Mouse (Mus musculus) liver (tissue): Measurements from ENCODE around the gene Rps6kl1.
"Not testable (repeated sequence)": the region's sequence is repeated elsewhere in the genome, so short reads cannot be mapped to it uniquely, and the experiment has no call there.

Experiments used
- DNase-seq: peaks from one replicate; pipeline ENCODE4 v3.0.0-alpha.2; 2020; ENCODE audit warnings: mixed read lengths

The Rps6kl1 gene

GRCm38 (mm10) chr12:85175087-85175675, 24.1 kb upstream of the Rps6kl1 start:
- no peak for DNase-seq

DNA sequence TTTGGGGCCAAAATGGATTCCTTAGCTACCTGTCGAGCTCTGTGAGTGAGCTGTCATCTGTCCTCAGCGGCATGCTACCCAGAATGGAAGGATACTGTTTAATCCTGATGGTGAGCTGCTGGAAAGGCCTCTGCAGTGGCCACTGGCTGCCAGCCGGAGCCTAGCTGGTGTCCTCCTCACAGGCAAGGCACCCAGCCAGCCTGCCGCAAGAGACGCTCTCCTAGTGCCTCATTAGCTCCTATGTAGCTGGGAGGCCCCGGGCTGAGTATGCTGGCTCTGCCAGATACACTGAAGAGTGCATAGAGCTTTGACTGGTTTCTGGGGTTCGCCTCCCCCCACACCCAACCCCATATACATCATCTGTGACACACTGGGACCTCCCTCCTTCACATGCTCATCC, 23.0 kb upstream of the Rps6kl1 start:
- no peak for DNase-seq

- DNase-seq: no peak
Observed at GRCm38 (mm10) chr12:85170948-85171307, 19.9 kb upstream of the Rps6kl1 start.

DNA sequence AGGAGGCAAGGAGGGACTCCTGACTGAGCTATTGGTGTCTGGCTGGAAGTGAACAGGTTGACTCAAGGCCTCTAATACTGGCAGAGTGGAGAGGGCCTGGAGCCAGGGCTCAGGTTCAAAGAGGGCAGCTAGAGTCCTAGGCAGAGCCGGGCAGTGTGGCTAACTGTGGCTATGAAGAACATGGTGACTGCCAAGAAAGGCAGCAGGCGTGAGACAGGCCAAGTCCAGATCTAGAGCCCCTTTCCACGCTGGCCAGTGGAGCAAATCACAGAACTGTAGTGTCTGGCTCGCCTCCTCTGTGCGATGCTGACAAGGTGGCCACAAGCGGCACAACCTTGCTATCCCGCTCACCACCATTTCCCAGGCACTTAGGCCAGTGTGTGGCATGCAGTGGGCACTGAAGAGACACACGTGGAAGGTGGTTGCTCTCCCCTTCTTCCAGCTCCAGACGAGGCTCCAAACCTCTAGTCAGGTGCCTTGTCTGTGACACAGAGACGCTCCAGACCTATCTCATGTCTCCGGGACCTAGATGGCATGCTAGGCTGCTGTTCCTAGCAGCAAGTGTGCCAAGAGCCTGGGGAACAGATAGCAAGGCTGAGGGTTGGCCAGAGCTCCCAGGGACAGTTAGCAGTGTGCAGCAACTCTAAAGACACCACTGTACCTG, 19.4 kb upstream of the Rps6kl1 start:
- no peak for DNase-seq

GRCm38 (mm10) chr12:85169877-85170276, 18.8 kb upstream of the Rps6kl1 start:
- DNase-seq: no peak

DNA sequence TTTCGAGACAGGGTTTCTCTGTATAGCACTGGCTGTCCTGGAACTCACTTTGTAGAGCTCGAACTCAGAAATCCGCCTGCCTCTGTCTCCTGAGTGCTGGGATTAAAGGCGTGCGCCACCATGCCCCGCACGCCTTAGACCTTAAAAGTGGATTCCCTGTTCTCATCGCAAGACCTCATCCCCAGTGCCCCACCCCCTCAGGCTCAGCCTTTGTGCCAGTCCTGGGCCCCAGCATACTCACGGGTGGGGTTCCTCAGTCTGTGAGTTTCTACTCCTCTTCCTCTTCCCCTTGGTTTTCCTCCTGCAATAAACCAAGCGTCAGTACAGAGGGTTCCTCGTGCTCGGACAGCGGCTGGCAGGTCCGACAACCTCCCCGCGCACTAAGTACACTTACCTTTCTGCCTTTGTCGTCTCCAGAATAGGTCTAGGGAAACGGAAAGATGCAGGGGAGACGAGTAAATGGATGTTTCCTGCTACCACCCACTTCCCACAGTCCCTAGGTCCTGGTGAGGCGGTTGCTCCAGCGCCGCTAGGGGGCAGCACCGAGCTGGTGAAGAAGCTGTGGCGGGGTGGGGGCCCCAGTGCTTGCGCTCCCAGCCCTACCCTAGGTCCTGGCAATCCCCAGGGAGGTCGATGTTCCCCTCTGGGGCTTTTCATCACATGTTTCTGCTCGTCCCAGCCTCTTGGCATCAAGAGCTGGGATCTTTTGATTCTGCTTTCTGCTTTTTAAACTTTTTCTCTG, 18.2 kb upstream of the Rps6kl1 start:
- peak; percentile 84 for DNase-seq

- no peak for DNase-seq
Observed at GRCm38 (mm10) chr12:85166631-85167030, 15.6 kb upstream of the Rps6kl1 start.

GRCm38 (mm10) chr12:85164996-85165395, 13.9 kb upstream of the Rps6kl1 start:
- DNase-seq: no peak

DNA sequence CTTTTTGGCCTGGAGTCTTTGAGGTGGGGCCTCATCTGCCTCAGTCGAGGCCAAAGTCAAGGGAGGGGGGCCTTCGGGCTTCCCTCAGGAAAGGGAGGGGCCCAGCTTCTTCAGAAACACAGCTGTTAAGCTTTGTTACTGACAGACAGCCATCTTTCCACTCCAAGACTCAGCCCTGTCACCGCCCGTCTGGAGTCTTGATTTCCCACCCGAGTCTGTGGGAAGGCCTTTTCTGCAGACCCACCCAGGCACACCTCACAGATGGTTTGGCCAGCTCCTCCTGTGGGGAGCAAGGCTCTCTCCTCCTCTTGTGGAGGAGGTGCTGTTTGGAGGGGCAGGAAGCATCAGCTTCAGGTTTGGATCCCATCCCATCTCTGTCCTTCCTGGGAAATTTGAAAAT, 8.5 kb upstream of the Rps6kl1 start:
- DNase-seq: no peak

GRCm38 (mm10) chr12:85158801-85159200, 7.7 kb upstream of the Rps6kl1 start:
- no peak for DNase-seq

GRCm38 (mm10) chr12:85157797-85158460, 6.9 kb upstream of the Rps6kl1 start:
- no peak for DNase-seq

DNA sequence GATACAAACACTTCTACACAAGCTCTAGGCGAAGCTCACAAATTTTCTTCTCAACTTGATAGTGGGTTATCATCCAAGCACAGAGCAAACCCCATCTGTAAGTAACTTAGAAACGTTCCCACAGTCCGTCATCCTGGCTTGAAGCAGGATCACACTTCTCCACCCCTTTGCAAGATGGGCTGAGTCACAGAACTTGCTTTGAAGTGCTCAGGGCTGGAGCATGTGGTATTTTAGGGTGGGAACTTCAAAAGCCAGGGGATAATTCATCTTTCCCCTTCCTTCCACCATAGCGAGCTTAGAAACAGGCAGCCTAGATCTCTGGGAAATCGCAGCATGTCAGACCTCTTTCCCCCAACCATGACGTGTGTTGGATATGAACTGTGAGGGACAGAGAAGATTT, 5.3 kb upstream of the Rps6kl1 start:
- DNase-seq: no peak

DNA sequence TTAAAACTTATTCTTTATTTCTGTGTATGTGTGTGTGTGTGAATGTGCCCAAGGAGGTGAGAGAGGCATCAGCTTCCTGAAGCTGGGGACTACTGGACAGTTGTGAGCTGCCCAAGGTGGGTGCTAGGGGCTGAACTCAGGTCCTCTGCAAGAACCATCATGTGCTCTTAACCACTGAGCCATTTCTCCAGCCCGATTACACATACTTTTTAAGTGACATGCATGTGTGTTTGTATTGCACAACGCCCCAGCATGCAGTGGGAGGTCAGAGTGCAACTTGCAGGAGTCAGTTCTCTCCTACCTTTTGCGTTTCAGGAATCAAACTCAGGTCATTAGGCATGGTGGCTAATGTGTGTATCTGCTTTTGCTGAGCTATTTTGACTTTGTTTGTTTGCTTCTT, 1.9 kb upstream of the Rps6kl1 start:
- no peak for DNase-seq

DNA sequence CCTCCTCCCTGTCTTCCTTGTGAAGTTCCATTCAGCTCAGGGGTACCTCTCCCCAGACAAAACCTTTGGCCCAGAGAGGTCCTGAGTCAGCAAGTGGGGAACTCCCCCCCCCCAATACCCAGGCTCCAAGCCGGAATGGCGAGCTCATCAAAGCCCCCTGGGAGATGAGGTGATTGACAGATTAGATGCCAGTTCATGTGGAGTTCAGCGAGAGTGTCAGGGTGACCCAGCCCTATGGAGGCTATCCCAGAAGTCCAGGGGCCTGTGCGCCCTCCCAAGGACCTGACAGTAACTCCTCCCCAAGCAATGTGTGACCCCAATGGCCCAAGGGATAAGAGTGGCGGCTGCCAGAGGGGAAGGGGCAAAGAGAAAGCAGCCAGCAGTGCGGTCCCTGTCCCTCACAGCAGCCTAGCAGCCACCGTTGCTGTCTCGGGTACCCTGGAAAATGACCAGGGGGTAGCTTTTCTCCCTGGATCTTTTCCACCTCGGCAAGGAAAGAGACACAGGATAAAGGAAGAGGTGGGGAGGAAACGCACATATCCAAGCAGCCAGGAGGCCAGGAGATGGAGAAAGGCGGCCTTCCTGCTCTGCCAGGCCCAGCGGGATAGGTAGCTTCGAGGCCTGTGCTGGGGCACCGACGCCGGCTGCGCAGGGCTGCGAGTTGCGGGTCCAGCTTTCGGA, 603 bp downstream of the Rps6kl1 start:
- no peak for DNase-seq

GRCm38 (mm10) chr12:85146881-85147280, 4.2 kb downstream of the Rps6kl1 start:
- no peak for DNase-seq

GRCm38 (mm10) chr12:85146355-85146754, 4.7 kb downstream of the Rps6kl1 start:
- DNase-seq: peak; percentile 16

DNA sequence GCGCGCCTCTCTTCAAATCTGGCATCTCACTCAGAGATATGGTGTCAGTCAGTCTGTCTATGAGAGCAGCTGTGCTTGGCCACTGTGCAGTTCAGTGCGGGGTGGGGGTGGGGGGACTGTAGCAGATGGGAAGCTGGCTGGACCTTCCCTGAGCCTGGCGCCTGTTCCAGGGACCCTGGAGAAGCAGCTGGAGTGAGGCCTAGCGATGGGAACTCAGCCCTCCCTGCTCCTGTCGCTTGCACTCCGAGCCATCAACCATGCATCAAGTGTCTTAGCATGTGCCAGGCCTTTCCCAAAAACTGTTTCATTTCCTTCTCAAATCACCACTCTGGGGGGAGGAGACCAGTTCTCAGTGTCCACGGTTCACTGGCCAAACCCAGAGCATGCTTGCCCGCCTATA, 5.4 kb downstream of the Rps6kl1 start:
- no peak for DNase-seq

GRCm38 (mm10) chr12:85144821-85145220, 6.2 kb downstream of the Rps6kl1 start:
- DNase-seq: no peak

DNA sequence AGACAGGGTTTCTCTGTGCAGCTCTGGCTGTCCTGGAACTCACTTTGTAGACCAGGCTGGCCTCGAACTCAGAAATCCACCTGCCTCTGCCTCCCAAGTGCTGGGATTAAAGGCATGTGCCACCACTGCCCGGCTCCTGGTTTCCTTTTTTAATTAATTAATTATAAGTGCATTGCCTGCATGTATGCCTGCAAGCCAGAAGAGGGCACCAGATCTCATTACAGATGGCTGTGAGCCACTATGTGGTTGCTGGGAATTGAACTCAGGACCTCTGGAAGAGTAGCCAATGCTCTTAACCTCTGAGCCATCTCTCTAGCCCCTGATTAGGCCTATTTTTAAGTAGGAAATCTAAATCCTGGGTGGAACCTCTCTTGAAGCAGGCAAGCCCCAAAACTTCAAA, 6.8 kb downstream of the Rps6kl1 start:
- not testable (repeated sequence) for DNase-seq

DNA sequence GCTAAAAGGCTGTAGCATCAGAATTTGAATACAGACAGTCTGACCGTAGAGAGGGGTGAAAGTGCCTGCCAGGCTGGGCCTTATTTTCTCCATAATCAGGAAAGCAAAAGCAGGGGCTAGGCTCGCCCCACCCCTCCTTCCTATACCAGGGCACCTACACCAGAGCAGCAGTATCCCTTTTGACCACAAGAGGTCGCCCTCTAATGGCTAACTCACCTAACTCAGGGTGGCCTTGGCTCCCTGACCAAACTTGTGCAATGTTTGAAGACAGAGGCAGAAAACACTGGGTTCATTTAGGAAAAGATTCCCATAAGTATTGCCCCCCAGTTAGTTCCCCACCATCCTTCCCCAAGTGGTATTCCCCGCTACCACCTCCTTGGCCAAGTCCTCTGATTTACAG, 8.3 kb downstream of the Rps6kl1 start:
- peak; percentile 80 for DNase-seq

DNA sequence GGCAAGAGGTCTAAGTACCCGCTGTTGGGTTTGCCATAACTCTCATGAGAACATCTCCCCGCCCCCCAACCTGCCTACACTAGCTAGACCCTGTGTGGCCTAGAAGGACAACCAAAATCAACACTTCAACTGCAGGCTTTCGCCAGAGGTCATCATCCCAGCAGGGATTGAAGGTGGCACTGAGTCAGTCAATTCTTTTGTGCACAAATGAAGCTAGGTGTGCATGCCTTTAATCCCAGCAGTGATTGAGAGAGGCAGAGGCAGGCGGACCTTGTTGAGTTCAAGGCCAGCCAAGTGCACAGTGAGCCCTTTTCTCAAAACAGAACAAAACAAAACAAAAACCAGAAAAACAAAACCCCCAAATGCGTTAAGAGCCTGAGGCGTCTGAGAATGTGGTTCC, 10.0 kb downstream of the Rps6kl1 start:
- no peak for DNase-seq

- no peak for DNase-seq
Observed at GRCm38 (mm10) chr12:85140036-85140701, 10.9 kb downstream of the Rps6kl1 start.

DNA sequence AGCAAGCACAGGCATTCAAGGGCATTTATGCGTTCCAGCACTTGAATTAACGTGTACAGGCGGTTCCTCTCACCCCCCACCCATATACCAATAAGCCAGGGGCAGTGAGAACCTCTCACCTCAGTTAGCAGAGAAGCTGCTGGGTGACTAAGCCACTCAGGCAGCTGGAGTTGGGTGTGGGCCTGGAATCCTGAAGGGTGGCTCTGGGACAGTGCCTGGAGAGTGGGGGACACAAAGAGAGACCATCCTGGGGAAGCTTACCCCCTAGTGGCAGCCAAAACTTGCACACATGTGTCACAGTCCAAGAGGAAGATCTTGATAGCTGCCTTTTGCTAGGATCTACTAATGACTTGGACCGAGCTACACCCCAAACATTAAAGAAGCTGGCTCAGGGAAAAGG, 14.4 kb downstream of the Rps6kl1 start:
- no peak for DNase-seq
